Mouse (Mus musculus): ENCODE data around the gene Ly6g. TPM values are rescaled to one million over a fixed set of nuclear protein-coding genes. Genes with fewer than 3 reads are reported as not detected.
"Not testable (repeated sequence)": the region's sequence is repeated elsewhere in the genome, so short reads cannot be mapped to it uniquely, and the experiment has no call there.

Ly6g gene
- polyA plus RNA-seq (2014; fragmentation: Nextera tagmentation; extraction: Ambion mirVana) = not detected in 2 replicates

DNA sequence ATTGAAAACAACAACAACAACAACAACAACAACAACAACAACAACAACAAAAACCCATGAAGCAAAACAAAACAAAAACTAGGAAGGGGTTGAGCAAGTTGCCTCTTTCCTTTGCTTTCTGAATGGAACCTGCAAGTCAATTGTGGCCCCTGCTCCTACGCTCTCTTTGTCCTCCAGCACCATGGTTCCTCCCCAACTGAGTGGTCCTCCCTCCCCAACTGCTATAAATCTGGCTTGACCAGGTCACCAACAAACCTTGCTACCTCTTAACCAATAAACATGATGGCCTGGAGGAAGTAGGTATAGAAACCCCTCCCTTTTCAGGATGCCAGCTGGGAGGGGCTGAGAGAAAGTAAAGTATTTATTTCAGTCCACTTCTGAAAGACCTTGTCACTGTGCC, at the start of gene Ly6g:
Ly6g (plus strand) TSS at position 301 of the 400 bp plus-strand sequence.
- WGBS = 83% methylated on average over 1 of the region's 1 CpGs
- no peaks in the 10 kb centered on the region for H3K9me3 ChIP-seq (ENCODE audit: control insufficient read depth, low read length)
- no peak within 1 kb of the TSS for H3K4me3 ChIP-seq (ENCODE audit: low read depth, low read length)
- H3K4me2 ChIP-seq (ENCODE audit: low read depth, low read length) = no peak within 1 kb of the TSS
- no peak within 1 kb of the TSS for H3K9ac ChIP-seq (replicated peaks; ENCODE audit: low read depth, low read length)
- no peaks in the 10 kb centered on the region for H3K4me1 ChIP-seq (ENCODE audit: control insufficient read depth, insufficient read depth, low read length)
- H3K36me3 ChIP-seq (ENCODE audit: control insufficient read depth, insufficient read depth, low read length) = no peaks in the 10 kb centered on the region
- no peak within 1 kb of the TSS for H3K27ac ChIP-seq (ENCODE audit: low read depth, low read length)
- no peaks in the 10 kb centered on the region for H3K27me3 ChIP-seq (ENCODE audit: control insufficient read depth, insufficient read depth, low read length)
- no peak for ATAC-seq (ENCODE audit: low read depth)

GRCm38 (mm10) chr15:75110424-75110823, 44.6 kb upstream of the Ly6g start:
- not testable (repeated sequence) for H3K4me1 ChIP-seq (ENCODE audit: control insufficient read depth, insufficient read depth, low read length); ATAC-seq (ENCODE audit: low read depth); H3K27me3 ChIP-seq (ENCODE audit: control insufficient read depth, insufficient read depth, low read length); H3K36me3 ChIP-seq (ENCODE audit: control insufficient read depth, insufficient read depth, low read length); H3K9me3 ChIP-seq (ENCODE audit: control insufficient read depth, low read length); H3K4me2 ChIP-seq (ENCODE audit: low read depth, low read length); H3K4me3 ChIP-seq (ENCODE audit: low read depth, low read length); H3K9ac ChIP-seq (replicated peaks; ENCODE audit: low read depth, low read length); H3K27ac ChIP-seq (ENCODE audit: low read depth, low read length)
- 84% methylated on average over 2 of the region's 5 CpGs for WGBS

DNA sequence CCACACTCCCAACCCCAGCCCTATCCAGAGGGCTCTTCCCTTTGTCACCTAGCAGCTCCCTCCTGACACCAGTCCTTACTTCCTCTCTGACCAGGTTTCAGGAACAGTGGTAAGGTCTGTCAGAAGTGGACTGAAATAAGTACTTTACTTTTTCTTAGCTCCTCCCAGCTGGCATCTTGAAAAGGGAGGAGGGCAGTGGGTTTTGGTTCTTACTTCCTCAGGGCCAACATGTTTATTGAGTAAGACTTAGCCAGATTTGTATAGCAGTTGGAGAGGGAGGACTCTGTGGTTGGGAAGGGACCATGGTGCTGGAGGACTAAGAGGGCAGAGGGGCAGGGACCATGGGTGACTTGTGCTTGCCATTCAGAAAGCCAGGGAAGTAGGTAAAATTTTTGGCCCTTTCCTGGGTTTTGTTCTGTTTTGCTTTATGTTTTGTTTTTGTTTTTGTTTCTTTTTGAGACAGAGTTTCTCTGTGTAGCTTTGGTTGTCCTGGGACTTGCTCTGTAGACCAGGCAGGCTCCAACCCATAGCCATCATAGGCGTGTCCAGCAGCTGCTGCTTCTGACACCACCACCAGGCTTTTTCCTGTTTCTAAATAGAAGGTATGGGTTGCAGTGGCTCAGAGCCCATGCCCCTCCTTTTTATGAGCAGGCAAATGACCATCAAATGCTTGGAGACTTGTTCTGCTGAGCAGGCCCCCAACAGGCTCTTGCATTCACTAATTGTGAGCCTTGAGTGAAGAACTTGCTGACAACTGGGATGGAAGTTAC, 43.0 kb upstream of the Ly6g start, which contains the start of gene Ly6c2:
Ly6c2 (minus strand) TSS at position 110 of the 770 bp plus-strand sequence.
- H3K4me1 ChIP-seq (ENCODE audit: control insufficient read depth, insufficient read depth, low read length); H3K9me3 ChIP-seq (ENCODE audit: control insufficient read depth, low read length); H3K9ac ChIP-seq (replicated peaks; ENCODE audit: low read depth, low read length); ATAC-seq (ENCODE audit: low read depth); H3K4me3 ChIP-seq (ENCODE audit: low read depth, low read length); H3K27ac ChIP-seq (ENCODE audit: low read depth, low read length); H3K36me3 ChIP-seq (ENCODE audit: control insufficient read depth, insufficient read depth, low read length); H3K27me3 ChIP-seq (ENCODE audit: control insufficient read depth, insufficient read depth, low read length); H3K4me2 ChIP-seq (ENCODE audit: low read depth, low read length): not testable (repeated sequence)
- no CpG with 5 or more reads among the region's 1 CpGs for WGBS

GRCm38 (mm10) chr15:75116525-75116924, 38.5 kb upstream of the Ly6g start:
- Histone ChIP-seq H3K4me3 (ENCODE audit: low read depth, low read length) (no peak overlapping the region), H3K4me2 (ENCODE audit: low read depth, low read length) (no peak overlapping the region), H3K9me3 (ENCODE audit: control insufficient read depth, low read length) (no peaks in the 10 kb centered on the region), H3K36me3 (ENCODE audit: control insufficient read depth, insufficient read depth, low read length) (no peaks in the 10 kb centered on the region), H3K9ac (replicated peaks; ENCODE audit: low read depth, low read length) (no peak overlapping the region), H3K27me3 (ENCODE audit: control insufficient read depth, insufficient read depth, low read length) (no peaks in the 10 kb centered on the region), H3K4me1 (ENCODE audit: control insufficient read depth, insufficient read depth, low read length) (no peaks in the 10 kb centered on the region), H3K27ac (ENCODE audit: low read depth, low read length) (no peak overlapping the region)
- 89% methylated on average over 2 of the region's 2 CpGs for WGBS
- ATAC-seq (ENCODE audit: low read depth) = no peak

GRCm38 (mm10) chr15:75117481-75117880, 37.6 kb upstream of the Ly6g start:
- 96% methylated on average over 5 of the region's 5 CpGs for WGBS
- H3K4me1 ChIP-seq (ENCODE audit: control insufficient read depth, insufficient read depth, low read length); H3K4me3 ChIP-seq (ENCODE audit: low read depth, low read length); H3K9ac ChIP-seq (replicated peaks; ENCODE audit: low read depth, low read length); H3K36me3 ChIP-seq (ENCODE audit: control insufficient read depth, insufficient read depth, low read length); H3K27ac ChIP-seq (ENCODE audit: low read depth, low read length); ATAC-seq (ENCODE audit: low read depth); H3K4me2 ChIP-seq (ENCODE audit: low read depth, low read length); H3K27me3 ChIP-seq (ENCODE audit: control insufficient read depth, insufficient read depth, low read length); H3K9me3 ChIP-seq (ENCODE audit: control insufficient read depth, low read length): not testable (repeated sequence)

- ATAC-seq (ENCODE audit: low read depth); H3K27ac ChIP-seq (ENCODE audit: low read depth, low read length); H3K9ac ChIP-seq (replicated peaks; ENCODE audit: low read depth, low read length); H3K27me3 ChIP-seq (ENCODE audit: control insufficient read depth, insufficient read depth, low read length); H3K9me3 ChIP-seq (ENCODE audit: control insufficient read depth, low read length); H3K4me3 ChIP-seq (ENCODE audit: low read depth, low read length); H3K4me1 ChIP-seq (ENCODE audit: control insufficient read depth, insufficient read depth, low read length); H3K36me3 ChIP-seq (ENCODE audit: control insufficient read depth, insufficient read depth, low read length); H3K4me2 ChIP-seq (ENCODE audit: low read depth, low read length): not testable (repeated sequence)
- 16% methylated on average over 5 of the region's 7 CpGs for WGBS
These were observed 36.3 kb upstream of the Ly6g start for GRCm38 (mm10) chr15:75118742-75119141.

DNA sequence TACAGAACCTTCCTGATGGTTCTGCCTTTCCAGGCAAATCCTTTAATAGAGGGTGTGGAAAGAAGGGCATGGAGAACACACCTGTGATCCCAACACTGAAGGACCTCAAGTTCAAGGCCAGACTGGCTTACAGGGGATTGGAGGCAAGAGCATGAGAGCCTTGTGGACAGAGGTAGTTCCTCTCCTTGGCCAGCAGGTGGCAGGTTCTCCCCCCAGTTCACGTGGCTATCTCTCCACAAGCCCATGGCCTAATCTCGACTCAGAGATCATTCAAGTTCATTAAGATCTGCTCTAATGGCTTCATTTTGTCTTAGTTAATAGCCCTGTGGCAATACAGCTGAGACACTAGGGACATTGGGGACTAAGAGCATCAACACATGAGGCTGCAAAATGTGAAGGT, 35.0 kb upstream of the Ly6g start:
- H3K27ac ChIP-seq (ENCODE audit: low read depth, low read length) = no peak overlapping the region
- H3K4me1 ChIP-seq (ENCODE audit: control insufficient read depth, insufficient read depth, low read length) = no peaks in the 10 kb centered on the region
- 16% methylated on average over 2 of the region's 2 CpGs for whole genome bisulfite sequencing
- no peaks in the 10 kb centered on the region for H3K9me3 ChIP-seq (ENCODE audit: control insufficient read depth, low read length)
- no peak overlapping the region for H3K4me3 ChIP-seq (ENCODE audit: low read depth, low read length)
- H3K9ac ChIP-seq (replicated peaks; ENCODE audit: low read depth, low read length) = no peak overlapping the region
- no peak overlapping the region for H3K4me2 ChIP-seq (ENCODE audit: low read depth, low read length)
- no peaks in the 10 kb centered on the region for H3K27me3 ChIP-seq (ENCODE audit: control insufficient read depth, insufficient read depth, low read length)
- no peak for ATAC-seq (ENCODE audit: low read depth)
- no peaks in the 10 kb centered on the region for H3K36me3 ChIP-seq (ENCODE audit: control insufficient read depth, insufficient read depth, low read length)

DNA sequence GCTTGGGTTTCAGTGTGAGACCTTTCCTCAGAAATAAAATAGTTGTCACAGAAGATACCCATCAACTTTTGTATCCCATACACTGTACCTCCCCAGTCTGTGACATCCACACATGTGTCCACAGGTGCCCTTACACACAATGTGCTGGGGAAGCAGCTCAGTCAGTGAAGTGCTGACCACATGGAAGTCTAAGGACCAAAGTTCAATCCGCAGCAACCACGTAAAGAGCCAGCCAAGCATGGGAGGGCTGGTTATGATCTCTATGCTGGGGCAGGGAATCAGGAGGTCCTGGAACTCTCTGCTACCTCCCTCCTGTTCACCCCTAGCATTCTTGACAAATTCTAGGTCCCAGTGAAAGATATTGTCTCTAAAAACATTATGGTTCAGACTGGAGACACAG, 22.7 kb upstream of the Ly6g start:
- not testable (repeated sequence) for H3K4me1 ChIP-seq (ENCODE audit: control insufficient read depth, insufficient read depth, low read length); H3K27ac ChIP-seq (ENCODE audit: low read depth, low read length); H3K27me3 ChIP-seq (ENCODE audit: control insufficient read depth, insufficient read depth, low read length); H3K36me3 ChIP-seq (ENCODE audit: control insufficient read depth, insufficient read depth, low read length); H3K9ac ChIP-seq (replicated peaks; ENCODE audit: low read depth, low read length); H3K9me3 ChIP-seq (ENCODE audit: control insufficient read depth, low read length); H3K4me3 ChIP-seq (ENCODE audit: low read depth, low read length); ATAC-seq (ENCODE audit: low read depth); H3K4me2 ChIP-seq (ENCODE audit: low read depth, low read length)
- 94% methylated on average over 2 of the region's 2 CpGs for WGBS

GRCm38 (mm10) chr15:75135090-75135783, 19.8 kb upstream of the Ly6g start:
- ATAC-seq (ENCODE audit: low read depth); H3K27me3 ChIP-seq (ENCODE audit: control insufficient read depth, insufficient read depth, low read length); H3K4me1 ChIP-seq (ENCODE audit: control insufficient read depth, insufficient read depth, low read length); H3K4me2 ChIP-seq (ENCODE audit: low read depth, low read length); H3K9ac ChIP-seq (replicated peaks; ENCODE audit: low read depth, low read length); H3K4me3 ChIP-seq (ENCODE audit: low read depth, low read length); H3K9me3 ChIP-seq (ENCODE audit: control insufficient read depth, low read length); H3K36me3 ChIP-seq (ENCODE audit: control insufficient read depth, insufficient read depth, low read length); H3K27ac ChIP-seq (ENCODE audit: low read depth, low read length): not testable (repeated sequence)
- WGBS = 93% methylated on average over 1 of the region's 2 CpGs
